Mouse (Mus musculus): ENCODE measurements around the gene Eno3. TPM values are rescaled to one million over a fixed set of nuclear protein-coding genes. Genes with fewer than 3 reads are reported as not detected.

The Eno3 gene
- polyA plus RNA-seq, 1 experiment from 2014 or later, result 12.8 TPM

- no peak overlapping the region for H3K4me2 ChIP-seq (ENCODE audit: low read depth, low read length)
- no peak for ATAC-seq
- H3K4me1 ChIP-seq (ENCODE audit: control insufficient read depth, insufficient read depth, low read length), result peaks cover 13% of the 10 kb centered on the region
- H3K36me3 ChIP-seq (ENCODE audit: control insufficient read depth, insufficient read depth, low read length), result peaks cover 8% of the 10 kb centered on the region
- no peak overlapping the region; the same call in 1 of the 2 replicates for H3K9ac ChIP-seq (ENCODE audit: low read depth, low read length)
- H3K4me3 ChIP-seq (ENCODE audit: low read length), result no peak overlapping the region
- H3K27me3 ChIP-seq (replicated peaks; ENCODE audit: control insufficient read depth, insufficient read depth, low read length), result no peaks in the 10 kb centered on the region
- no peaks in the 10 kb centered on the region for H3K9me3 ChIP-seq (ENCODE audit: control insufficient read depth, low read length)
- H3K27ac ChIP-seq (ENCODE audit: low read length), result no peak overlapping the region
- WGBS, result 80% methylated on average over 16 of the region's 16 CpGs
These were observed 14.5 kb downstream of the Eno3 start for GRCm38 (mm10) chr11:70671333-70672047.

DNA sequence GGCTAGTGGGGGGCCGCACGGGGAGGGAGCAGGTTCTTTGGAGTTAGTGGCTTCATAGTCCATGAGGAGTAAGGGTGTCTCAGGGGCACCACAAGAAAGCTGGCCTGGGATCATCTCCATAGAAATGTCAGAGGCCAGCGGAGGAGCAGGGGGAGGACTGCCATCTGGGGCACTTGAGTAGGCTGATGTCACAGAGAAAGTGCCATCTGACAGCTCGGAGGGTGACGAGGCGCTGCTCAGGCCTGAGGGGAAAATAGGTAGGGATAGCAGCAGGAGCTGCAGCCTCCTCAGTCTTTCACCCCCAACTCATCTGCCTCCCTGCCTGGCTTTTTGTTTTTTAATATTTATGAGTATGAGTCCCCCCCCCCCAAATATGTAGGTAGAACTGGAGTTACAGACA, 17.0 kb downstream of the Eno3 start:
- ATAC-seq, result no peak
- peaks cover 11% of the 10 kb centered on the region for H3K4me1 ChIP-seq (ENCODE audit: control insufficient read depth, insufficient read depth, low read length)
- H3K27ac ChIP-seq (ENCODE audit: low read length), result no peak overlapping the region
- H3K36me3 ChIP-seq (ENCODE audit: control insufficient read depth, insufficient read depth, low read length), result peaks cover 8% of the 10 kb centered on the region
- no peaks in the 10 kb centered on the region for H3K27me3 ChIP-seq (replicated peaks; ENCODE audit: control insufficient read depth, insufficient read depth, low read length)
- no peak overlapping the region for H3K9ac ChIP-seq (ENCODE audit: low read depth, low read length)
- WGBS, result 81% methylated on average over 6 of the region's 6 CpGs
- no peak overlapping the region for H3K4me2 ChIP-seq (ENCODE audit: low read depth, low read length)
- no peak overlapping the region for H3K4me3 ChIP-seq (ENCODE audit: low read length)
- H3K9me3 ChIP-seq (ENCODE audit: control insufficient read depth, low read length), result no peaks in the 10 kb centered on the region

DNA sequence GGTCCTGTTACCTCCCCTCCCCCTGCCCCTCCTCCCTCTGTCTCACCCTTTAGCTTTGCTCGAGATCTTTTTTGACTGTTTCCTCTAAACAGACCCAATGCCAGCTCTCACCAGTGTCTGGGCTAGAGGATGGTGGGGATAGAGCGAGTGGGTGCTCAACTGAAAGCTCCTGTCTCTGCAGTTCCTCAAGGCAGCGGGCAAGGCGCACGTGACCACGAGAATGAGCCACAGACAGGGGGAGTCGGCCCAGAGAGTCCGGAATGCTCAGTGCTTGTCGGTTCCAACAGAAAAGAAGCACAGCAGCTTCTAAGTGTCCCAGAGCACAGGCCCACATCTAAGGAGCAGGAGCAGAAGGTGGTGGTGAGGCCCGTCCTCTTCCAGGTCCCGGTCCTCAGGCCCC, 17.5 kb downstream of the Eno3 start:
- Histone ChIP-seq H3K9ac (ENCODE audit: low read depth, low read length) (no peak overlapping the region), H3K4me1 (ENCODE audit: control insufficient read depth, insufficient read depth, low read length) (peaks cover 11% of the 10 kb centered on the region), H3K27ac (ENCODE audit: low read length) (no peak overlapping the region), H3K27me3 (replicated peaks; ENCODE audit: control insufficient read depth, insufficient read depth, low read length) (no peaks in the 10 kb centered on the region), H3K36me3 (ENCODE audit: control insufficient read depth, insufficient read depth, low read length) (peaks cover 8% of the 10 kb centered on the region), H3K4me2 (ENCODE audit: low read depth, low read length) (no peak overlapping the region), H3K4me3 (ENCODE audit: low read length) (no peak overlapping the region), H3K9me3 (ENCODE audit: control insufficient read depth, low read length) (no peaks in the 10 kb centered on the region)
- WGBS, result 68% methylated on average over 11 of the region's 11 CpGs
- no peak for ATAC-seq

DNA sequence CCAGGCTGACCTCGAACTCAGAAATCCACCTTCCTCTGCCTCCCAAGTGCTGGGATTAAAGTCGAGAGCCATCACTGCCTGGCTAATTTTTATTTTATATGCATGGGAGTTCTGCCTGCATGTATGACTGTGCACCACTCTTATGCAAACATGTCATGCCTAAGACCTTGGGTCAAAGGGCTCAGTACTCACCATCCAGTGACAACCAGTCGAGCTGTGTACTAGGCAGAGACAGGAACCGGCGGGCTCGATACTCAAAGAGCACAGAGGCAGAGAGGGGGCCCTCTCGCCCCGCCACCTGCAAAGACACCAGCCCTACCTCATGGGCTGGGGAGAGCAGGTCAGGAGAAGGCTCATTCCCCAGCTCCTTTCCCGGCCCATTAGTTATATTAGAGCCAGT, 21.1 kb downstream of the Eno3 start:
- WGBS, result 76% methylated on average over 9 of the region's 9 CpGs
- Histone ChIP-seq H3K9me3 (ENCODE audit: control insufficient read depth, low read length) (no peaks in the 10 kb centered on the region), H3K9ac (ENCODE audit: low read depth, low read length) (no peak overlapping the region), H3K4me3 (ENCODE audit: low read length) (no peak overlapping the region), H3K36me3 (ENCODE audit: control insufficient read depth, insufficient read depth, low read length) (peaks cover 9% of the 10 kb centered on the region), H3K27ac (ENCODE audit: low read length) (no peak overlapping the region), H3K4me1 (ENCODE audit: control insufficient read depth, insufficient read depth, low read length) (peaks cover 5% of the 10 kb centered on the region), H3K27me3 (replicated peaks; ENCODE audit: control insufficient read depth, insufficient read depth, low read length) (no peaks in the 10 kb centered on the region), H3K4me2 (ENCODE audit: low read depth, low read length) (no peak overlapping the region)
- no peak for ATAC-seq

DNA sequence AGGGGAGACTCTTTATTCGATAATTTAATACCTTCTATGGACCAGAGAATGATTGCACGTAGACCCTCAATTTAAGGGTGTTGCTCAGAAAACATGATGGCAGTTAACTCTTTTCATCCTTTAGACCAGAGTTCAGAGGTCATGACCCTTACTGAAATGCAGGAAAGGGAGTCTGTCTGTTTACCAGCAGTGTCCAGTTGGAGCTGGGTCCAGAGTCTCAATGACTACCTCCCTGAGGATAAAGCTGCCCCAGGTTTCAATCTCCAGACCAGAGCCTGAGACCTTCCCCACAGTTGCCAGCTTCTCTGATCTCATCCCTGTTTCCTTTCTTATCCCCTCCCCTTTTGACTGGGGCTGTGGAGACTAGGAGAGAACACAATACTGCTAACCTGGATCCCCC, 21.6 kb downstream of the Eno3 start:
- no peak for ATAC-seq
- H3K27ac ChIP-seq (ENCODE audit: low read length), result no peak overlapping the region
- no peaks in the 10 kb centered on the region for H3K27me3 ChIP-seq (replicated peaks; ENCODE audit: control insufficient read depth, insufficient read depth, low read length)
- peaks cover 11% of the 10 kb centered on the region for H3K36me3 ChIP-seq (ENCODE audit: control insufficient read depth, insufficient read depth, low read length)
- 77% methylated on average over 2 of the region's 2 CpGs for WGBS
- H3K9ac ChIP-seq (ENCODE audit: low read depth, low read length), result no peak overlapping the region
- H3K4me1 ChIP-seq (ENCODE audit: control insufficient read depth, insufficient read depth, low read length), result peaks cover 5% of the 10 kb centered on the region
- no peak overlapping the region for H3K4me3 ChIP-seq (ENCODE audit: low read length)
- H3K9me3 ChIP-seq (ENCODE audit: control insufficient read depth, low read length), result no peaks in the 10 kb centered on the region
- H3K4me2 ChIP-seq (ENCODE audit: low read depth, low read length), result no peak overlapping the region

DNA sequence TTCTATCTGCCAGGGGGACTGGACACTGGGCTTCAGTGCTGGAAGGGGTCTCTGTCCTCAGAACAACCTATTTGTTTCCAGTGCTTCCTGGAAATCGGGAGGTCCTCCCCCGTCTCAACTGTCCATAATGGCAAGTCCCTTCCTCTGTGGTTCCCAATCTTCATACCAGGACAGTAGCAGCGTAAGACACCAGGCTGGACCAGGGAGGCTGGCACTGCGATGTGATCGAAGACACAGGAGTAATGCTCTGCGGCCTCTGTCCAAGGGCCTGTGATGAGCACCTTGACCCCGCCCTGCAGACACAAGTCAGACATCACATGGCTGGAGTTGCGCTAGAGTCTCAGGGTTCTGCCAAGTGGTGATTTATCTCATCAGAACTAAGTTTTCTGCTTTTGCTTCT, 22.4 kb downstream of the Eno3 start:
- peaks cover 5% of the 10 kb centered on the region for H3K4me1 ChIP-seq (ENCODE audit: control insufficient read depth, insufficient read depth, low read length)
- no peak overlapping the region for H3K27ac ChIP-seq (ENCODE audit: low read length)
- 95% methylated on average over 8 of the region's 8 CpGs for WGBS
- no peak overlapping the region for H3K4me3 ChIP-seq (ENCODE audit: low read length)
- H3K9me3 ChIP-seq (ENCODE audit: control insufficient read depth, low read length), result no peaks in the 10 kb centered on the region
- ATAC-seq, result no peak
- peaks cover 8% of the 10 kb centered on the region; the same call in 1 of the 2 replicates for H3K36me3 ChIP-seq (ENCODE audit: control insufficient read depth, insufficient read depth, low read length)
- no peak overlapping the region for H3K4me2 ChIP-seq (ENCODE audit: low read depth, low read length)
- H3K27me3 ChIP-seq (replicated peaks; ENCODE audit: control insufficient read depth, insufficient read depth, low read length), result no peaks in the 10 kb centered on the region
- H3K9ac ChIP-seq (ENCODE audit: low read depth, low read length), result no peak overlapping the region

- no peaks in the 10 kb centered on the region for H3K27me3 ChIP-seq (replicated peaks; ENCODE audit: control insufficient read depth, insufficient read depth, low read length)
- WGBS, result 85% methylated on average over 8 of the region's 8 CpGs
- no peak for ATAC-seq
- H3K36me3 ChIP-seq (ENCODE audit: control insufficient read depth, insufficient read depth, low read length), result peaks cover 7% of the 10 kb centered on the region; the same call in 1 of the 2 replicates
- H3K4me2 ChIP-seq (ENCODE audit: low read depth, low read length), result no peak overlapping the region
- H3K4me1 ChIP-seq (ENCODE audit: control insufficient read depth, insufficient read depth, low read length), result peaks cover 7% of the 10 kb centered on the region
- no peak overlapping the region for H3K4me3 ChIP-seq (ENCODE audit: low read length)
- no peak overlapping the region for H3K27ac ChIP-seq (ENCODE audit: low read length)
- H3K9ac ChIP-seq (ENCODE audit: low read depth, low read length), result no peak overlapping the region
- no peaks in the 10 kb centered on the region for H3K9me3 ChIP-seq (ENCODE audit: control insufficient read depth, low read length)
These were observed 22.9 kb downstream of the Eno3 start for GRCm38 (mm10) chr11:70679894-70680293.

DNA sequence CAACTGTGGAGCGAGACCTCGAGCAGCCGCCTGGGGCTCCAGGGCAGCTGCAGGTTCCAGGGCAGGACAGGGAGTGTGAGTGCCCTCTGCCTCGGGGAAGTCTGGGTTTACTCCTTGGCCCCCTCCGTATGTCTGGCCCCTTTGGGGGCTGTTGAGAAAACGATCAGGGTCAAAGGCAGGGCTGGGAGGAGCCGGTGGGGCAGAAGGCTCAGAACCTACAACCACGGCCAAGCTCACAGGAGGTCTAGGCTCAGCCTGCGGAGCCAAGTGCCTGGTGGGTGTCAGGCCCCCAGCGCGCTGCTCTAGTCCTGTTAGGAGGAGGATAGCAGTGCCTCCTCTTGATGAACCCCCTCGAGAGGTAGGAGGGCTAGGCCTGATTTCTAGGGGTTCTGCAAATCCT, 24.2 kb downstream of the Eno3 start:
- ATAC-seq, result no peak
- no peak overlapping the region for H3K9ac ChIP-seq (ENCODE audit: low read depth, low read length)
- H3K4me3 ChIP-seq (ENCODE audit: low read length), result no peak overlapping the region
- WGBS, result 69% methylated on average over 12 of the region's 12 CpGs
- H3K27me3 ChIP-seq (replicated peaks; ENCODE audit: control insufficient read depth, insufficient read depth, low read length), result no peaks in the 10 kb centered on the region
- H3K4me1 ChIP-seq (ENCODE audit: control insufficient read depth, insufficient read depth, low read length), result peaks cover 12% of the 10 kb centered on the region
- no peak overlapping the region for H3K27ac ChIP-seq (ENCODE audit: low read length)
- H3K4me2 ChIP-seq (ENCODE audit: low read depth, low read length), result no peak overlapping the region
- peaks cover 3% of the 10 kb centered on the region; the same call in 1 of the 2 replicates for H3K36me3 ChIP-seq (ENCODE audit: control insufficient read depth, insufficient read depth, low read length)
- H3K9me3 ChIP-seq (ENCODE audit: control insufficient read depth, low read length), result no peaks in the 10 kb centered on the region

GRCm38 (mm10) chr11:70681897-70682581, 25.0 kb downstream of the Eno3 start:
- 28% methylated on average over 11 of the region's 11 CpGs for WGBS
- Histone ChIP-seq H3K36me3 (ENCODE audit: control insufficient read depth, insufficient read depth, low read length) (peaks cover 3% of the 10 kb centered on the region; the same call in 1 of the 2 replicates), H3K4me3 (ENCODE audit: low read length) (no peak overlapping the region), H3K27ac (ENCODE audit: low read length) (no peak overlapping the region), H3K9ac (ENCODE audit: low read depth, low read length) (no peak overlapping the region), H3K4me2 (ENCODE audit: low read depth, low read length) (no peak overlapping the region), H3K27me3 (replicated peaks; ENCODE audit: control insufficient read depth, insufficient read depth, low read length) (no peaks in the 10 kb centered on the region), H3K4me1 (ENCODE audit: control insufficient read depth, insufficient read depth, low read length) (peaks cover 20% of the 10 kb centered on the region), H3K9me3 (ENCODE audit: control insufficient read depth, low read length) (no peaks in the 10 kb centered on the region)
- no peak; the same call in 1 of the 2 replicates for ATAC-seq
